Mouse (Mus musculus) embryonic facial prominence, embryonic 13.5 days (tissue): ENCODE measurements around the gene Bglap. TPM values are rescaled to one million over a fixed set of nuclear protein-coding genes. Genes with fewer than 3 reads are reported as not detected.
A peak's percentile ranks its signal among the peaks of the same experiment; 100 is the strongest.
"Not testable (repeated sequence)": the region's sequence is repeated elsewhere in the genome, so short reads cannot be mapped to it uniquely, and the experiment has no call there.

ENCODE experiments used
- ATAC-seq: fragments of 200-750 bp; cut with Nextera tagmentation; 2 replicates; pipeline ENCODE4 v1.8.0; 2017; ENCODE audit warnings: low read depth; ENCODE audit not compliant: insufficient number of reproducible peaks, insufficient read depth, low FRiP score, low TSS enrichment
- H3K27ac ChIP-seq: fragments of 300-500 bp; sonication (generic); 2 replicates; pipeline ENCODE4 v1.5.1; 2015; ENCODE audit warnings: moderate library complexity, mild to moderate bottlenecking, inconsistent platforms
- H3K27me3 ChIP-seq: fragments of 300-500 bp; sonication (generic); 2 replicates; pipeline ENCODE4 v1.6.1; 2015; ENCODE audit warnings: mild to moderate bottlenecking, inconsistent platforms
- H3K36me3 ChIP-seq: fragments of 300-500 bp; sonication (generic); 2 replicates; pipeline ENCODE4 v1.6.1; 2015; ENCODE audit warnings: mild to moderate bottlenecking, inconsistent platforms
- H3K4me1 ChIP-seq: fragments of 300-500 bp; sonication (generic); 2 replicates; pipeline ENCODE4 v1.6.1; 2015; ENCODE audit warnings: inconsistent platforms
- H3K4me2 ChIP-seq: fragments of 300-500 bp; sonication (generic); 2 replicates; pipeline ENCODE4 v1.6.1; 2015; ENCODE audit warnings: moderate library complexity, mild to moderate bottlenecking, inconsistent platforms
- H3K4me3 ChIP-seq: fragments of 300-500 bp; sonication (generic); 2 replicates; pipeline ENCODE4 v1.5.1; 2015; ENCODE audit warnings: mild to moderate bottlenecking, inconsistent platforms
- H3K9ac ChIP-seq: fragments of 300-500 bp; sonication (generic); 2 replicates; pipeline ENCODE4 v1.6.1; 2015; ENCODE audit warnings: mild to moderate bottlenecking, inconsistent platforms
- H3K9me3 ChIP-seq: fragments of 300-500 bp; sonication (generic); 2 replicates; pipeline ENCODE4 v1.6.1; 2016; ENCODE audit warnings: inconsistent platforms
- WGBS: fragments of 180-500 bp; shearing (Covaris S2); methylation state at CpG from one replicate; pipeline ENCODE4 v1.1.7; 2015; ENCODE audit warnings: mixed read lengths; 5-methylcytosine and 5-hydroxymethylcytosine counted together
- polyA plus RNA-seq: library from polyadenylated mRNA; unstranded; fragments of >200 nt; fragmentation: Nextera tagmentation; extraction: Ambion mirVana; gene quantifications from 2 replicates; pipeline ENCODE4 v1.2.1, GENCODE M21; 2015

Gene Bglap
- polyA plus RNA-seq, result 0.91 TPM in 1 of 2 replicates, not detected in the other

DNA sequence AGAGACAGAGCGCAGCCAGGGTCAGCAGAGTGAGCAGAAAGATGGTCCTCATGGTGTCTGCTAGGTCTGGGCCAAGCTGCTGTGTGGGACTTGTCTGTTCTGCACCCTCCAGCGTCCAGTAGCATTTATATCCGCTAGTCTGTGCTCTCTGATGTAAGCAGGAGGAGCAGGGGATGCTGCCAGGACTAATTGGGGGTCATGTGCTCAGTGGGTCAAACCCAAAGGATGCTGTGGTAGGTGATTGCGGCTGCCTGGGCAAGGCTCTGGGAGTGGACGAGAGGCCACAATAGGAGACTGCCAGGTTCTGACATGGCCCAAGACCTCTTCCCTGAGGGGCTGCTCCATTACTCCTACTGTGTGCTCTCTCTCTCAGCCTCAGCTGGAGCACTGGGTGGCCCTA, at the start of gene Bglap:
Gene Bglap, minus strand, starts transcription at position 101 of the 400 bp plus-strand sequence.
- Histone ChIP-seq H3K4me1 (peaks cover 5% of the 10 kb centered on the region; the same call in 1 of the 2 replicates), H3K27me3 (no peaks in the 10 kb centered on the region), H3K36me3 (no peaks in the 10 kb centered on the region), H3K9me3 (no peaks in the 10 kb centered on the region), H3K4me2 (no peak within 1 kb of the TSS), H3K4me3 (no peak within 1 kb of the TSS), H3K27ac (no peak within 1 kb of the TSS), H3K9ac (no peak within 1 kb of the TSS)
- WGBS, result 75% methylated on average over 5 of the region's 5 CpGs
- ATAC-seq, result no peak

GRCm38 (mm10) chr3:88428639-88429038, 44.4 kb upstream of the Bglap start:
- not testable (repeated sequence) for H3K9ac ChIP-seq, H3K4me3 ChIP-seq, H3K27ac ChIP-seq, H3K4me2 ChIP-seq, H3K27me3 ChIP-seq, H3K36me3 ChIP-seq, H3K4me1 ChIP-seq, H3K9me3 ChIP-seq, ATAC-seq
- WGBS, result 69% methylated on average over 8 of the region's 8 CpGs

DNA sequence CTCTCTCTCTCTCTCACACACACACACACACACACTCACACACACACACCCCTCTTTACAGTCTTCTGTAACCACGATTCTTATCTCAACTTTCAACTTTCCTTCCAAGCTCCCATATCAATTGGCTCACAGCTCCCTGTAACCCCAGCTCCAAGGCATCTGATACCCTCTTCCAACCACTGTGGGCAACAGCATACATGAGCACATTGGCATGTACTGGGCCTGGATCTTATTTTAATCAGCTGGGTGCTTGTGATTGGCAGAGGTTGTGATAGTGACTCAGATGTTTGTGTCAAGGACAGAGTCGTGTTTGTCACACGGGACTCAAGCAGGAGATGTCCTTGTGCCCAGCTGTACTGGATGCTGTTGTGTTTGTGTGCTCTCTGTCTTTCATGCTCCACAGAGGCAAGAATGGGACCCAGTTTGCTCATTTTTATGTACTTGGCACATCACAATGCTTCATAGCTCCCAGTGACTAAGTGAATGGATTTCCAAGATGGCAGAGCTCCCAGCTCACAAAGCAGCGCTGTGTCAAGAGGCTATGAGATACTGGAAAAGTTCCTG, 43.2 kb upstream of the Bglap start:
- H3K4me1 ChIP-seq, result peaks cover 19% of the 10 kb centered on the region
- H3K9ac ChIP-seq, result no peak overlapping the region
- no peaks in the 10 kb centered on the region for H3K36me3 ChIP-seq
- H3K4me3 ChIP-seq, result no peak overlapping the region
- ATAC-seq, result no peak
- H3K9me3 ChIP-seq, result no peaks in the 10 kb centered on the region
- no peaks in the 10 kb centered on the region for H3K27me3 ChIP-seq
- no peak overlapping the region for H3K4me2 ChIP-seq
- no peak overlapping the region for H3K27ac ChIP-seq
- 74% methylated on average over 4 of the region's 4 CpGs for WGBS

GRCm38 (mm10) chr3:88425708-88426420, 41.6 kb upstream of the Bglap start:
- peaks cover 9% of the 10 kb centered on the region for H3K36me3 ChIP-seq
- peaks cover 23% of the 10 kb centered on the region for H3K4me1 ChIP-seq
- no peak for ATAC-seq
- 81% methylated on average over 10 of the region's 10 CpGs for WGBS
- no peaks in the 10 kb centered on the region for H3K9me3 ChIP-seq
- peak overlapping the region; percentile 89; the same call in 1 of the 2 replicates for H3K4me2 ChIP-seq
- no peaks in the 10 kb centered on the region for H3K27me3 ChIP-seq
- peak overlapping the region; percentile 62; the same call in 1 of the 2 replicates for H3K27ac ChIP-seq
- H3K4me3 ChIP-seq, result peak overlapping the region; percentile 75; the same call in 1 of the 2 replicates
- H3K9ac ChIP-seq, result no peak overlapping the region

DNA sequence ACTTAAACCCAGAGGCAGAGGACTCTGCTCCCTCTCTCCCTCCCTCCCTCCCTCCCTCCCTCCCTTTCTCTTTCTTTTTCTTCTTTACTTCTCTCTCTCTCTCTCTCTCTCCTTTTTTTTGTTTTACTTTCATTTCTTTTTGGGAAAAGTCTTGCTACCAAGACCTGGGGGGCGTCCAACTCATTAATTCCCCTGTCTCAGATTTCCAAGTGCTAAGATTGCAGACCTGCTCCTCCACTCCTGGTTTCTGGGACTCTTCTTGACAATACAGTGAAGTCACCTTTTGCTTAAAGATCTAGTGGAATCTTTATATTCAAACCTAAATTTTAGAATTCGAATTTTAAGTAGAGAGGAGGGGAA, 41.0 kb upstream of the Bglap start:
- H3K4me2 ChIP-seq, result peak overlapping the region; percentile 89
- peaks cover 23% of the 10 kb centered on the region for H3K4me1 ChIP-seq
- ATAC-seq, result no peak
- H3K4me3 ChIP-seq, result peak overlapping the region; percentile 75
- peaks cover 14% of the 10 kb centered on the region for H3K36me3 ChIP-seq
- WGBS, result 6% methylated on average over 2 of the region's 2 CpGs
- H3K9ac ChIP-seq, result no peak overlapping the region
- no peaks in the 10 kb centered on the region for H3K9me3 ChIP-seq
- no peaks in the 10 kb centered on the region for H3K27me3 ChIP-seq
- H3K27ac ChIP-seq, result peak overlapping the region; percentile 62; the same call in 1 of the 2 replicates

GRCm38 (mm10) chr3:88424605-88425329, 40.5 kb upstream of the Bglap start, which contains the start of gene Slc25a44:
Gene Slc25a44, minus strand, starts transcription at chr3:88425139.
- WGBS, result 1% methylated on average over 35 of the region's 35 CpGs
- H3K9ac ChIP-seq, result peak within 1 kb of the TSS; percentile 74
- no peaks in the 10 kb centered on the region for H3K27me3 ChIP-seq
- peak within 1 kb of the TSS; percentile 62; the same call in 1 of the 2 replicates for H3K27ac ChIP-seq
- peaks cover 20% of the 10 kb centered on the region for H3K36me3 ChIP-seq
- peak within 1 kb of the TSS; percentile 75 for H3K4me3 ChIP-seq
- peak; percentile 94 for ATAC-seq
- peak within 1 kb of the TSS; percentile 89 for H3K4me2 ChIP-seq
- H3K4me1 ChIP-seq, result peaks cover 23% of the 10 kb centered on the region
- H3K9me3 ChIP-seq, result no peaks in the 10 kb centered on the region

DNA sequence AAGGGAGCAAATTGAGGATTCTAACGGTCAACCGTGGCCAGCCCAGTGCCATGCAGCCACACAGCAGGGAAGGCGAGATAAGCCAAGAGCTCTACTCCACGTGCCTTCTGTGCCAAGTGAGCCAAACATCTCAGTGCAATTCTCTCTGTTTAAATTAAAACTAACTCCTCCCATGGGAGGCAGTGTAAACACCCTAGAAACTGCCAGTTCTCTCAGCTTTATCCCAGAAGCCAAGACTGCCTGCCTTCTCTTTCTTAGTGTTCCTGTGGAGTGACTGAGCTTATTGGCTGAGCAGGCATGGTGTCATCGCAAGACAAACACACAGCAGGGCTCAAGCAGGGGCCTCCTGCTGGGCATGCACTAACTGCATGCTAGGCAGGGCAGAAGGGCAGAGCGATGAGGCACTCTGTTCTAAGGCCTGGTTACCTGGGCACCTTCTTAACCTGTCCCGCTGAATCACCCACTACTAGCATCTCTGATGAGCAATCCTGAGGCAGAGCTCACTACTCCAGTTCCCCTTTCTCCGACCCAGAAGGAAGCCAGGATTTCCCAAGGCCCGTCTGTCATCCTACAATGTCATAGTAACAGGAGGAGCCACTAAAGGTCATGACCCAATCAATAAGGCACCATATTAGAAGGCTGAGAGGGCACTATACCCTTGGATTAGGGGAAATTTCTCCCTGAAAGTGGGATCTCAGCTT, 37.9 kb upstream of the Bglap start:
- peaks cover 44% of the 10 kb centered on the region for H3K36me3 ChIP-seq
- 47% methylated on average over 9 of the region's 9 CpGs for WGBS
- no peaks in the 10 kb centered on the region for H3K27me3 ChIP-seq
- H3K9me3 ChIP-seq, result no peaks in the 10 kb centered on the region
- no peak overlapping the region for H3K27ac ChIP-seq
- no peak for ATAC-seq
- H3K9ac ChIP-seq, result peak overlapping the region; percentile 46; the same call in 1 of the 2 replicates
- no peak overlapping the region for H3K4me3 ChIP-seq
- no peak overlapping the region for H3K4me2 ChIP-seq
- H3K4me1 ChIP-seq, result peaks cover 23% of the 10 kb centered on the region

DNA sequence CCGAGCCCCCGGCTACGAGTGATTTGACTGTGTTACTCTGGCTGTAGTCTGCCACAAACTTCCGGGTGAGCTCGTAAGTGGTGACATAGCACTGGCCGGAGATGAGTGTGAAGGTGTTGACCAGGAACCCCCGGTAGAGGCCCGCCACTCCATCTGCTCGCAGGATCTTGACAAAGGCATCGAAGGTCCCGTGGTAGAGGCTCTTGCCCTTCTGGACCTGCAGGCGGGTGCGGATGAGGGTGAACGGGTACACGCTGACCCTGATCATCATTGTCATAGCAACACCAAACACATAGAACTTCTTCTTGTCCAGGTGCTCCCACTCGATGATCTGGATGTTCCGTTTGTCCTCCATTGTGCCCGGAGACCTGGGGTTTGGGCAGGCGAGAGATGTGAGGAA, 36.5 kb upstream of the Bglap start:
- H3K4me2 ChIP-seq, result no peak overlapping the region
- H3K36me3 ChIP-seq, result peaks cover 58% of the 10 kb centered on the region
- no peak for ATAC-seq
- H3K4me3 ChIP-seq, result no peak overlapping the region
- H3K27me3 ChIP-seq, result no peaks in the 10 kb centered on the region
- no peak overlapping the region for H3K9ac ChIP-seq
- no peaks in the 10 kb centered on the region for H3K9me3 ChIP-seq
- WGBS, result 94% methylated on average over 19 of the region's 19 CpGs
- peaks cover 23% of the 10 kb centered on the region for H3K4me1 ChIP-seq
- H3K27ac ChIP-seq, result no peak overlapping the region

DNA sequence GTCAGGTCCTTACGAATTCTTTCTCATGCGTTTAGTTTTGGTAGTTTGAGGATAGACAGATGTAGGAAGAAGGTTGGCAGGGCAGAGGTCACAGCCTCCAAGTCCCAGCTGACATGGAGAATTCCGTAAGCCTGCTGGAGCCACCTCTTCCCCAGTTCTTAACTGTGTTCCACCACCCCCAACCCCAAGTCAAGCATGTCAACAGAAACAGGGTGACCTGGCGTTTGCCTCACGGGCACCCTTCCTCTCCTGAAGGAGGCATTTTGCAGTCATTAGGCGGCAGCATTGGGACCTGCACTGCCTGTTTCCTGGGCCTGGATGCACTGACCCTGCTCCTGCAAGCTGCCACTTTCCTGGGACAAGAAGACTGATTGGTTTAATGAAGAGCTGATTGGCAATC, 33.8 kb upstream of the Bglap start:
- no peak for ATAC-seq
- Histone ChIP-seq H3K9ac (no peak overlapping the region), H3K4me1 (peaks cover 10% of the 10 kb centered on the region; the same call in 1 of the 2 replicates), H3K27me3 (no peaks in the 10 kb centered on the region), H3K9me3 (no peaks in the 10 kb centered on the region), H3K27ac (no peak overlapping the region), H3K4me2 (no peak overlapping the region), H3K4me3 (no peak overlapping the region), H3K36me3 (peaks cover 83% of the 10 kb centered on the region)
- 84% methylated on average over 6 of the region's 6 CpGs for WGBS

DNA sequence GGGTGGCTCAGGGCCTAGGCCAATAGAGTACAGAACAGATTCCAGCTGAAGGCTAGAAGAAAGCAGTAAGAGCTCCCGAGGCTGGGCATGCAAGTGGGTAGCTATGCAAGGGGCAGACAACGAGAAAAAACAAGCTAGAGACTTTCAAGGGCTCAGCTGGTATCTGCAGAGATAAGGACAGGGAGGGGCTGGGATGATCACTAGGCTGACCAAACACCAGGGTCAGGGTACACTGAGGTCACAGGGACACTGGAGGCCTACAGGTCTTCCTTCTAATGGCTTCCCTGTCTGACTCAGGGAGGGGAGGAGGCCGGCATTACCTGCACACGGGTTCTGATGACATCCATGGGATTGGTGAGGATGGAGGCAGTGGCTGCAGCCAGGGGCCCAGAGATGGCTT, 31.4 kb upstream of the Bglap start:
- Histone ChIP-seq H3K4me2 (no peak overlapping the region), H3K27ac (no peak overlapping the region), H3K4me1 (peaks cover 3% of the 10 kb centered on the region; the same call in 1 of the 2 replicates), H3K4me3 (no peak overlapping the region), H3K9ac (peak overlapping the region; percentile 49; the same call in 1 of the 2 replicates), H3K27me3 (no peaks in the 10 kb centered on the region), H3K9me3 (no peaks in the 10 kb centered on the region), H3K36me3 (peaks cover 91% of the 10 kb centered on the region)
- 92% methylated on average over 4 of the region's 4 CpGs for WGBS
- no peak for ATAC-seq

DNA sequence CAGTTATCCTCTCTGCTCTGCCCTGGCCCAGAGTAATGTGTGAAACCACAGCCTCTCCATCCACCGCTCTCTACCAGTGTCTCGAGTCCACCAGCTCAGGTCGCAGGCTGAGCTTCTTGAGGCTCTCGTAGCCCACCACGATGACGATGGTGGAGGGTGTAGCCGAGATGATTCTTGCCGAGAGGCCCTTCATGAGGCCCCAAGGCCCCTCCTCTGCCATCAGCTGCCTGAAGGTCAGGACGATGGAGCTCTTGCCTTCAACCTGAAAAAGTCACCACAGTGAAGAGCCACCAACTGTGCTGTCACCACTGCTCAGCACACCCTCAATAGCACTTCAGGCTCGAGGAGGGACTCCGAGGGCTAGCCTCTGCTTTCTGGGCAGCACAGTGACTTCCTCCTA, 28.4 kb upstream of the Bglap start:
- no peak overlapping the region for H3K4me2 ChIP-seq
- H3K27ac ChIP-seq, result no peak overlapping the region
- no peaks in the 10 kb centered on the region for H3K27me3 ChIP-seq
- WGBS, result 86% methylated on average over 11 of the region's 11 CpGs
- no peak overlapping the region for H3K4me3 ChIP-seq
- H3K4me1 ChIP-seq, result peaks cover 24% of the 10 kb centered on the region
- ATAC-seq, result no peak
- H3K9ac ChIP-seq, result peak overlapping the region; percentile 17; the same call in 1 of the 2 replicates
- peaks cover 61% of the 10 kb centered on the region for H3K36me3 ChIP-seq
- no peaks in the 10 kb centered on the region for H3K9me3 ChIP-seq
